Mouse (Mus musculus) stomach, embryonic 16.5 days (tissue): Measurements from ENCODE around the gene 2010300C02Rik. TPM values are rescaled to one million over a fixed set of nuclear protein-coding genes. Genes with fewer than 3 reads are reported as not detected.
A peak's percentile ranks its signal among the peaks of the same experiment; 100 is the strongest.

Experiments used
- ATAC-seq: fragments of 200-750 bp; cut with Nextera tagmentation; 2 replicates; pipeline ENCODE4 v1.8.0; 2017; ENCODE audit warnings: moderate number of reproducible peaks, moderate TSS enrichment; ENCODE audit not compliant: insufficient read depth, low FRiP score
- H3K27ac ChIP-seq: fragments of 300-500 bp; sonication (generic); 2 replicates; pipeline ENCODE4 v1.5.1; 2014; ENCODE audit warnings: low read length
- H3K27me3 ChIP-seq: fragments of 300-500 bp; sonication (generic); 2 replicates; pipeline ENCODE4 v1.6.1; 2014; ENCODE audit warnings: low read length, control low read depth, mixed read lengths; ENCODE audit not compliant: control insufficient read depth, insufficient read depth
- H3K36me3 ChIP-seq: fragments of 300-500 bp; sonication (generic); 2 replicates; pipeline ENCODE4 v1.6.1; 2014; ENCODE audit warnings: low read length; ENCODE audit not compliant: control insufficient read depth, insufficient read depth
- H3K4me1 ChIP-seq: fragments of 300-500 bp; sonication (generic); 2 replicates; pipeline ENCODE4 v1.6.1; 2014; ENCODE audit warnings: low read length, control low read depth, mixed read lengths; ENCODE audit not compliant: control insufficient read depth, insufficient read depth
- H3K4me2 ChIP-seq: fragments of 300-500 bp; sonication (generic); 2 replicates; pipeline ENCODE4 v1.6.1; 2014; ENCODE audit warnings: low read depth, low read length, mixed read lengths
- H3K4me3 ChIP-seq: fragments of 300-500 bp; sonication (generic); replicated peaks from 2 replicates; pipeline ENCODE4 v1.5.1; 2014; ENCODE audit warnings: mild to moderate bottlenecking, low read length
- H3K9ac ChIP-seq: fragments of 300-500 bp; sonication (generic); 2 replicates; pipeline ENCODE4 v1.6.1; 2014; ENCODE audit warnings: low read length
- H3K9me3 ChIP-seq: fragments of 300-500 bp; sonication (generic); replicated peaks from 2 replicates; pipeline ENCODE4 v1.6.1; 2016; ENCODE audit warnings: low read length, control low read depth; ENCODE audit not compliant: control insufficient read depth
- WGBS: fragments of 180-500 bp; shearing (Covaris S2); extraction: QIAGEN DNeasy Blood & Tissue Kit; methylation state at CpG from one replicate; pipeline ENCODE4 v1.1.7; 2014; 5-methylcytosine and 5-hydroxymethylcytosine counted together
- polyA plus RNA-seq: library from polyadenylated mRNA; unstranded; fragments of >200 nt; fragmentation: Nextera tagmentation; extraction: Ambion mirVana; gene quantifications from 2 replicates; pipeline ENCODE4 v1.2.1, GENCODE M21; 2015

2010300C02Rik gene
- polyA plus RNA-seq, 1 experiment from 2014 or later = 10.3 TPM

- Histone ChIP-seq H3K36me3 (no peaks in the 10 kb centered on the region), H3K4me2 (peak overlapping the region; percentile 41), H3K27me3 (no peaks in the 10 kb centered on the region), H3K9me3 (no peaks in the 10 kb centered on the region), H3K9ac (0 out of 2 replicates have a peak overlapping the region, but pooled peaks have one; percentile 44), H3K4me3 (no peak overlapping the region; the same call in 1 of the 2 replicates), H3K27ac (no peak overlapping the region), H3K4me1 (peaks cover 5% of the 10 kb centered on the region; the same call in 1 of the 2 replicates)
- WGBS = 7% methylated on average over 10 of the region's 10 CpGs
- ATAC-seq = peak; percentile 80
These were observed 80.8 kb downstream of the 2010300C02Rik start for GRCm38 (mm10) chr1:37639101-37639500.

GRCm38 (mm10) chr1:37638560-37638959 is 81.3 kb downstream of the 2010300C02Rik start:
- H3K9ac ChIP-seq = no peak overlapping the region
- 76% methylated on average over 9 of the region's 9 CpGs for WGBS
- peaks cover 5% of the 10 kb centered on the region; the same call in 1 of the 2 replicates for H3K4me1 ChIP-seq
- H3K9me3 ChIP-seq = no peaks in the 10 kb centered on the region
- no peaks in the 10 kb centered on the region for H3K36me3 ChIP-seq
- H3K27me3 ChIP-seq = no peaks in the 10 kb centered on the region
- H3K27ac ChIP-seq = no peak overlapping the region
- ATAC-seq = no peak
- H3K4me2 ChIP-seq = peak overlapping the region; percentile 41
- H3K4me3 ChIP-seq = no peak overlapping the region; the same call in 1 of the 2 replicates

DNA sequence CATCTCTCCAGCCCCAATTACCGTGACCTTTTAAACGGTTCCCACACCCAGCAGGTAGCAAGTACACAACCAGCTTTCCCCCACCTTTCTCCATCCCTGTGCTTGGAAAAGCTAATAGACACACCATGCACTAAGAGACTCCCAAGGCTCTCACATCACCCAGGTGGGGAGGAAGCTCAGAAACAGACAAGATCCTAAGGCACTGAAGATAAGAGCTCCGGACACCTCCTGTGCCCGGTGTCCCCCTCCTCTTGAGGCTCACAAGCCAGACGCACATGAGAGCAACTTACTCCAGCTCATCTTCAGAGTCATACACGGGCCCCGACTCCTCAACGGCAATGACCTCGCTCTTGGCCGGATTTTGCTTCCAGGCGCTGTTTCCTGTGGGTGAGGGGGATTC is 82.3 kb downstream of the 2010300C02Rik start:
- 73% methylated on average over 11 of the region's 11 CpGs for WGBS
- no peak for ATAC-seq
- Histone ChIP-seq H3K36me3 (no peaks in the 10 kb centered on the region), H3K9ac (no peak overlapping the region), H3K4me2 (no peak overlapping the region), H3K27ac (no peak overlapping the region), H3K9me3 (no peaks in the 10 kb centered on the region), H3K4me3 (no peak overlapping the region), H3K27me3 (no peaks in the 10 kb centered on the region), H3K4me1 (peaks cover 5% of the 10 kb centered on the region; the same call in 1 of the 2 replicates)

- H3K27me3 ChIP-seq = no peaks in the 10 kb centered on the region
- H3K4me1 ChIP-seq = peaks cover 5% of the 10 kb centered on the region; the same call in 1 of the 2 replicates
- no peaks in the 10 kb centered on the region for H3K36me3 ChIP-seq
- no peak overlapping the region for H3K27ac ChIP-seq
- no peaks in the 10 kb centered on the region for H3K9me3 ChIP-seq
- no peak overlapping the region for H3K9ac ChIP-seq
- no peak overlapping the region for H3K4me2 ChIP-seq
- no peak overlapping the region for H3K4me3 ChIP-seq
- no peak for ATAC-seq
- 86% methylated on average over 5 of the region's 5 CpGs for WGBS
These were observed 83.1 kb downstream of the 2010300C02Rik start for GRCm38 (mm10) chr1:37636824-37637223.

DNA sequence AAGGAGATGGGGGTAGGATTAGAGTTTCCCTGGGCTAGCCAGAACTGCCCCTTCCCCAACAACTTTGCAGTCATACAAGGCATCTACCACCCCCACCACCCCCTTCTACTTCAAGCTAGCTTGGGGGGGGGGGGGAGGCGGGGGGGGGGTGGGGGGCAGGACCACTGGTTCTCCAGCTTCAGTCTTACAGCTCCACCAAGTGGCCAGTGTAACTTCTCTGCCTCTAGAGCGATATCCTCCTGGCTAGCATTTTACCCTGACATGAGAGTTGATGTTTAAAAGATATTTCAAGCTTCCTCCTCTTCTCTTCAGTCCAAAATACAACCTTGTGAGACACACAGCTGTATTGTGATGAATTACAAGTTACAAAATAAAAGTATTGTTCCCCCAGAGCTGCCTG is 83.7 kb downstream of the 2010300C02Rik start:
- no peak overlapping the region for H3K4me2 ChIP-seq
- 30% methylated on average over 2 of the region's 2 CpGs for WGBS
- no peak for ATAC-seq
- no peaks in the 10 kb centered on the region for H3K9me3 ChIP-seq
- no peaks in the 10 kb centered on the region for H3K27me3 ChIP-seq
- no peaks in the 10 kb centered on the region for H3K36me3 ChIP-seq
- H3K4me3 ChIP-seq = no peak overlapping the region
- no peak overlapping the region for H3K27ac ChIP-seq
- H3K4me1 ChIP-seq = peaks cover 5% of the 10 kb centered on the region; the same call in 1 of the 2 replicates
- no peak overlapping the region for H3K9ac ChIP-seq

DNA sequence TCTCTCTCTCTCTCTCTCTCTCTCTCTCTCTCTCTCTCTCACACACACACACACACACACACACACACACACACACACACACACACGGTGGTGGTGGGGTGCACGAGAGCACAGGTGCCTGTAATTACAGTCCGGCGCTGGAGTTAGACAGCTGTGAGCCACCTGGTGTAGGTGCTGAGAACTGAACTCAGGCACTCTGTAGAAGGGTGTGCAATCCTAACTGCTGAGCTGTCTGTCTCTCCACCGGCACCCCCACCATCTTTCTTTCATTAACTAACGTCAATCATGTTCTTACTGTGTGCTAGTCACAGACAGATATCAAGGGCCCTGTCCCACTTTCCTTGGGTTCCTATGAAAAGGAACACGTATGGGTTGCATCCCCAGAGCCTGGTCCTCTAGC is 84.2 kb downstream of the 2010300C02Rik start:
- no peaks in the 10 kb centered on the region for H3K36me3 ChIP-seq
- H3K9ac ChIP-seq = no peak overlapping the region
- no peak overlapping the region for H3K4me3 ChIP-seq
- ATAC-seq = no peak
- WGBS = 71% methylated on average over 7 of the region's 7 CpGs
- no peak overlapping the region for H3K4me2 ChIP-seq
- H3K9me3 ChIP-seq = no peaks in the 10 kb centered on the region
- H3K4me1 ChIP-seq = peaks cover 5% of the 10 kb centered on the region; the same call in 1 of the 2 replicates
- H3K27me3 ChIP-seq = no peaks in the 10 kb centered on the region
- no peak overlapping the region for H3K27ac ChIP-seq

GRCm38 (mm10) chr1:37634658-37635057 is 85.2 kb downstream of the 2010300C02Rik start:
- WGBS = 15% methylated on average over 4 of the region's 4 CpGs
- Histone ChIP-seq H3K36me3 (no peaks in the 10 kb centered on the region), H3K27me3 (no peaks in the 10 kb centered on the region), H3K27ac (no peak overlapping the region), H3K4me2 (no peak overlapping the region), H3K4me3 (no peak overlapping the region), H3K9ac (no peak overlapping the region), H3K9me3 (no peaks in the 10 kb centered on the region), H3K4me1 (peaks cover 5% of the 10 kb centered on the region; the same call in 1 of the 2 replicates)
- no peak for ATAC-seq

- no peak for ATAC-seq
- Histone ChIP-seq H3K4me3 (no peak overlapping the region), H3K4me1 (no peaks in the 10 kb centered on the region), H3K4me2 (no peak overlapping the region), H3K9ac (no peak overlapping the region), H3K9me3 (no peaks in the 10 kb centered on the region), H3K36me3 (no peaks in the 10 kb centered on the region), H3K27me3 (no peaks in the 10 kb centered on the region), H3K27ac (peak overlapping the region; percentile 44; the same call in 1 of the 2 replicates)
- WGBS = 68% methylated on average over 5 of the region's 5 CpGs
These were observed 86.4 kb downstream of the 2010300C02Rik start for GRCm38 (mm10) chr1:37633516-37633915.

GRCm38 (mm10) chr1:37632425-37632824 is 87.5 kb downstream of the 2010300C02Rik start:
- no peak overlapping the region for H3K4me3 ChIP-seq
- peak overlapping the region; percentile 68 for H3K27ac ChIP-seq
- H3K9ac ChIP-seq = no peak overlapping the region
- no peaks in the 10 kb centered on the region for H3K27me3 ChIP-seq
- no peaks in the 10 kb centered on the region for H3K9me3 ChIP-seq
- no peak overlapping the region for H3K4me2 ChIP-seq
- no peak for ATAC-seq
- H3K36me3 ChIP-seq = no peaks in the 10 kb centered on the region
- no peaks in the 10 kb centered on the region for H3K4me1 ChIP-seq
- WGBS = 88% methylated on average over 8 of the region's 8 CpGs
